Mouse (Mus musculus): Measurements from ENCODE around the gene Pdia3.

DNA sequence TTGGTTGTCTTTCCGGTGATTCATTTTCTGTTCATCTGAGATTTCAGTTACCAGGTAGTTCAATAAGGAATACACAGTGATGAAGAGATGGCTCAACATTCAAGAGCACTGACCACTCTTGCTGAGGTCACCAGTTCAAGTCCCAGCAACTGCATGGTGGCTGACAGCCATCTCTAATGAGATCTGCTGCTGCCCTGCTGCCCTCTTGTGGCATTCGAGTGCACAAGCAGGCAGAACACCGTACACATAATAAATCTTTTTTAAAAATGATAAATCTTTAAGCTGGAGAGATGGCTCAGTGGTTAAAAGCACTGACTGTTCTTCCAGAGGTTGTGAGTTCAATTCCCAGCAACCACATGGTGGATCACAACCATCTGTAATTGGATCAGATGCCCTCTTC, 66.9 kb downstream of the Pdia3 start:
- TF ChIP-seq CTCF (IDR thresholded peaks at IDR 0.05; ENCODE audit: low read depth) = peak; percentile 50
- TF ChIP-seq EP300 (IDR thresholded peaks at IDR 0.05; ENCODE audit: low read depth) = no peak

Measured in heart, postnatal 0 days (tissue).